Mouse (Mus musculus) E14TG2a.4 (cell line): Measurements from ENCODE around the gene B3gat2.

Experiments used
- CTCF ChIP-seq: conservative IDR thresholded peaks from 2 replicates; pipeline ENCODE4 v1.5.1; 2014; ENCODE audit warnings: low read length
- NANOG ChIP-seq: IDR thresholded peaks from 2 replicates; pipeline ENCODE4 v1.6.1; 2014; ENCODE audit warnings: borderline replicate concordance, low read length, mixed read lengths
- POU5F1 ChIP-seq: IDR thresholded peaks from 2 replicates; pipeline ENCODE4 v1.6.1; 2014; ENCODE audit warnings: low read length, borderline replicate concordance

GRCm38 (mm10) chr1:23843790-23844189 lies 82.2 kb downstream of the B3gat2 start:
- TF ChIP-seq CTCF = no peak
- no peak for TF ChIP-seq NANOG
- TF ChIP-seq POU5F1 = no peak
